Mouse (Mus musculus) kidney, adult 8-10 months (tissue): ENCODE measurements around the gene Prpf40b.

Source experiments
- DNase-seq, 2 experiments: peaks; one replicate each; pipeline ENCODE4 v3.0.0; 2022

Gene Prpf40b

GRCm38 (mm10) chr15:99294287-99294686 is 600 bp upstream of the Prpf40b start:
- no peak for DNase-seq

GRCm38 (mm10) chr15:99295484-99295981 is 646 bp downstream of the Prpf40b start, which contains the start of gene Fam186b:
Gene Fam186b (minus strand): TSS chr15:99295888.
- peak; percentile 31 to 36 for DNase-seq

GRCm38 (mm10) chr15:99296213-99296612 is 1.3 kb downstream of the Prpf40b start:
- no peak for DNase-seq

- no peak for DNase-seq
Observed at GRCm38 (mm10) chr15:99307476-99307875, 12.6 kb downstream of the Prpf40b start.

- no peak for DNase-seq
Observed at GRCm38 (mm10) chr15:99309549-99309948, 14.7 kb downstream of the Prpf40b start.

GRCm38 (mm10) chr15:99310617-99311016 is 15.7 kb downstream of the Prpf40b start:
- DNase-seq, result no peak

- DNase-seq, result no peak
Observed at GRCm38 (mm10) chr15:99314891-99315290, 20.0 kb downstream of the Prpf40b start.

GRCm38 (mm10) chr15:99316314-99317266 is 21.7 kb downstream of the Prpf40b start:
- DNase-seq, result peak; percentile 76 to 81

- peak; percentile 65 to 76 for DNase-seq
Observed at GRCm38 (mm10) chr15:99317267-99317651, 22.4 kb downstream of the Prpf40b start.

- no peak for DNase-seq
Observed at GRCm38 (mm10) chr15:99318071-99318470, 23.2 kb downstream of the Prpf40b start.

GRCm38 (mm10) chr15:99318861-99319410 is 24.0 kb downstream of the Prpf40b start:
- peak in 1 of 2 experiments; percentile 40 for DNase-seq

- no peak for DNase-seq
Observed at GRCm38 (mm10) chr15:99319411-99319871, 24.6 kb downstream of the Prpf40b start.

GRCm38 (mm10) chr15:99320168-99320674 is 25.3 kb downstream of the Prpf40b start:
- DNase-seq, result no peak

GRCm38 (mm10) chr15:99320978-99321377 is 26.1 kb downstream of the Prpf40b start:
- no peak for DNase-seq

- no peak for DNase-seq
Observed at GRCm38 (mm10) chr15:99324151-99324550, 29.3 kb downstream of the Prpf40b start.

- DNase-seq, result no peak
Observed at GRCm38 (mm10) chr15:99325598-99325997, 30.7 kb downstream of the Prpf40b start.

- DNase-seq, result peak; percentile 34 to 50
Observed at GRCm38 (mm10) chr15:99326407-99326806, 31.5 kb downstream of the Prpf40b start.

GRCm38 (mm10) chr15:99326959-99327358 is 32.1 kb downstream of the Prpf40b start:
- peak in 1 of 2 experiments; percentile 48 for DNase-seq

GRCm38 (mm10) chr15:99328011-99328410 is 33.1 kb downstream of the Prpf40b start:
- DNase-seq, result no peak

GRCm38 (mm10) chr15:99330324-99330723 is 35.4 kb downstream of the Prpf40b start:
- DNase-seq, result no peak

- no peak for DNase-seq
Observed at GRCm38 (mm10) chr15:99331341-99331740, 36.5 kb downstream of the Prpf40b start.

GRCm38 (mm10) chr15:99332111-99332510 is 37.2 kb downstream of the Prpf40b start:
- DNase-seq, result no peak

- peak; percentile 71 to 86 for DNase-seq
Observed at GRCm38 (mm10) chr15:99332921-99333675, 38.2 kb downstream of the Prpf40b start.
